Mouse (Mus musculus) heart, adult 9 months (tissue): Measurements from ENCODE around the gene Enpep.

Experiments
- DNase-seq, 2 experiments: peaks; one replicate each; pipeline ENCODE4 v3.0.0; 2022; ENCODE audit warnings: low spot score in 2 of 2

The Enpep gene

GRCm38 (mm10) chr3:129250997-129251396, 81.5 kb downstream of the Enpep start:
- no peak for DNase-seq

GRCm38 (mm10) chr3:129238664-129239258, 93.8 kb downstream of the Enpep start:
- no peak for DNase-seq

DNA sequence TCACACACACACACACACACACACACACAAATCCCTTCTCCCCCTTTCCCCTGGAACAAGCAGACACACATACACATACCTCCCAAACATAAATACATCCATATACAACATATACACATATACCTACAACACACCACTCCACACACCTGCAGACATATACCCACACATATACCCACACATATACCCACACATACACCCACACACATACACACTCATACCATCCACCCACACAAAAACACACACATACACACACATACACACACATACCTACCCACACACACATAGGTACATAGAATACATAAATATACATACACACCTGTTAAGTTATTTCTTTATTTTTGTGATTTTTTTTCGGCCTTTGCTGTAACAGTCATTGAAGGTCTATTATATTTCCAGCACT, 94.5 kb downstream of the Enpep start:
- DNase-seq: no peak

- DNase-seq: no peak
These were observed 105.2 kb downstream of the Enpep start for GRCm38 (mm10) chr3:129227331-129227730.

- no peak for DNase-seq
These were observed 105.8 kb downstream of the Enpep start for GRCm38 (mm10) chr3:129226681-129227080.

- DNase-seq: no peak
These were observed 106.8 kb downstream of the Enpep start for GRCm38 (mm10) chr3:129225577-129226289.

DNA sequence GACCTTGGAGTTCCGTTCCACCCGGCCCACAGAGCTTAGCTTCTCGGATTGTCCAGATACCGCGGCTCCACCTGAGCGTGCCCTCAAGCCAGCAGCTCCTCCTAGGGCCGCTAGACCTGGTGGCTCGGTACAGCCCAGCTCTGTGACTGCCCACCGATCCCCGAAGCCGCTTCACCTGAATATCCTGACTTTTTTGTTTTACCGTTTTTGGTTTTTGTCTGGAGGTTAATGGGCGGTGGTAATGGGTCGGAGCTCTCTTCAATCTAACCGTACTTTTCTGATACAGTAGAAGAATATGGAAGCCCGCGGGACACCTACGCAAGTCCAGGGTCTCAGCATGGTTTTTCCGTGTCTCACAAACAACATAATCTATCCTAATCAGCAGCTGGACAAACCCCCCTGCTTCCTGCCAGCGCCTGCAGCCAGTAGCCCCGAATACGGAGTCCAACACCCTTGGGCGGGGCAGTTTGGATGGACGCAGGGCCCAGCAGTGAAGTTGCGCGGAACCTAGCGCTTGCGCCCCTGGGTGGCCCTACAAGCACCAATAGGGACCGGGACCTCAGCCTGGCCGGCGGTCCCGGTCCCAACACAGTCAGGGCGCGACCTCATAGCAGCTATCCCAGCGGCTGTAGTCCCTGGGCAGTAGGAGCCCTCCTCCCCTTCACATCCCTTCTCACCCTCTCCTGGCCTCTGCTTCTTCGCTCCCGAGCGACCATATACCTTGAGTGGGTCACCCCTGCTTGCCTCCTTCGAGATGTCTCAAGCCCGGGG, 107.5 kb downstream of the Enpep start:
- no peak for DNase-seq

DNA sequence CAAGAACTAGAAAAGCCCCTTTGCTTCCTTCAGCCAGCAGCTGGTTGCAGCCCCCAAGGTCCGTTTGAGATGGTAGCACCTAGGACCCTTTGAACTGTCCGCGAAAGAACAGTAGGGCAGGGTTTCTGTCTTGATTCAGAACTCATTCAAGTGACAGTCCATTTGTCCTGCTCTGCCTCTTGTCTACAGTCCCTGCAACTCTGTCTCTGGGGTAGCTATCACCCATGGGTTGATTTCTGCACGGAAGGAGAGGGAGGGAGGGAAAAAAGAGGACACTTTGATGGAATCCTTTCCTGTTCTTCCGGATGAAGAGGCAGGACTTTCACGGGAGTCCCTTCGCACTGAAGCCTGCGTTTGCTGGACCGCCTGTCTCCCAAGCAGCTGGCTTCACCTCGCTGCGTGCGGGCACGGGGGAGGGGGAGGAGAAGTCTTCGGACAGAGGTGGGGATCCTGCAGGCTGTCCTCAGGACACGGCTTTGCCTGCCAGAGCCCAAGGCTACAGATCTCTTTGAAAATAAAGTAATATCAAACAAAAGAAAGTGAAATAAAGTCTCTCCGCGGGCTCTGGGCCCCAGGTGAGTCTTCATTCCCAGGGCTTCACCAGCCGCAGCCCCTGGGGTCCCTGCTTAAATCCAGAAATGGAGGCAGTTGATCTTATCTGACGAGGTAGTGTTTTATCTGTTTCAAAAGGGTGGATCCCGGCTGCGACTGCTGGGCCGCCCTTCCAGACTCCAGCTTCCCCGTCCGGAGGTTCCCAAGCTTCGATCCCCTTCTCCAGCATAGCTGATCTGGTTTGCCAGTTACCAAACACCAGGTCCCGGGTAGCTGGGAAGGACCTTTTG, 108.3 kb downstream of the Enpep start:
- DNase-seq: no peak

DNA sequence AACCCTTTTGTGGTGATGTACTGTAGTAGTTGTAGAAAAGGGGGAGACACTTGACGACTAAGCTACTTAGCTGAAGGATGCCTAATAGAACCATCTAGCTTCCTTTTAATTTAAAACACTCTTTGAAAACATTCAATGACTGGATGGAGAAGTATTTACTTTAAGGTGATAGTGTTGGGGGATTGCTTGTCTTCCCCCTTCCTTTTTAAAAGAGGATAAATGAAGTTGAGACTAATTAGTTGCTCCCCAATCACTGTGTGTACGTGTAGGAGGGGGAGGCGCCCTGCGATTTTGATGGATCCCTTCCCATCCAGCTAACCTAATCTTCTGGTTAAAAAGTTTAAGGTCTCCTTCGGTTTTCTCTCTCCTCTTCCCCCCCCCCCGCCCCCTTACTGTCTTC, 109.1 kb downstream of the Enpep start:
- no peak for DNase-seq

DNA sequence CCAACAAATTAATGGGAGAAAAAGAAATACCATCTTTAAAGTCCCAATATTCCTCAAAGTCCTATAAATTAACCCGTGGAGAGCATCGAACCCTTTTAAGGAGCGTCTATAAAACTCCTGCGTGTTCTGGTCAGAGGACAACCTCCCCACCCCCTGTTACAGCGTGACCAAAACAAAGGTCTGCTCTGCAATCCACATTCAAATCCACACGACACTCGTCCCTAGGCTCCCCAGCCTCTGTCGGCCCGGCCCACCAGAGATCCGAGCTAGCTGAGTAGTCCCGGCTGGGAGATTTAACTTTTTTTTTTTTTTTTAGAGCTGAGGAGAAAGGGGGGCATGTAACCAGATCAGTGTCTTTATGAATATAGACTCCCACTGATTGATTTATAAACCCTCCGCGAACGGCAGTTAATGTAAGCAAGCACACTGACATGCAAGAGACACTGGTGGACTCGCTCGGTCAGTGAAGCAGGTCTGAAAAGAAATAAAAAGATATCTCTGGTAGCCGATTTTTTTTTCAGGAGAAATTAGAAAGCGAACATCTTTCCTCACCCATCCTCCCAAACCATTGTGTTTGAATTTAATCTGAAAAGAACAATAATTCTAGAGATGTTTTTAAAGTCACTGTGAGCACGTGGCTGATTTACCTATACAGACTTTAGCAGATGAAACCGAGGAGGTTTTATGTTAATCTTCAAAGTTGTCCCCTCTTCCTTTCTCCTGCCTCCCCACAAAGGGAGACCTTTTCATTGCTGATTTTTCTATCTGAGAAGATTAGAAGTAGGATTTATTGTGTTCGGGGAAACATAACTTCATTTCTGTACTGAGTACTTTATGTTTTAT, 109.9 kb downstream of the Enpep start:
- DNase-seq: no peak

DNA sequence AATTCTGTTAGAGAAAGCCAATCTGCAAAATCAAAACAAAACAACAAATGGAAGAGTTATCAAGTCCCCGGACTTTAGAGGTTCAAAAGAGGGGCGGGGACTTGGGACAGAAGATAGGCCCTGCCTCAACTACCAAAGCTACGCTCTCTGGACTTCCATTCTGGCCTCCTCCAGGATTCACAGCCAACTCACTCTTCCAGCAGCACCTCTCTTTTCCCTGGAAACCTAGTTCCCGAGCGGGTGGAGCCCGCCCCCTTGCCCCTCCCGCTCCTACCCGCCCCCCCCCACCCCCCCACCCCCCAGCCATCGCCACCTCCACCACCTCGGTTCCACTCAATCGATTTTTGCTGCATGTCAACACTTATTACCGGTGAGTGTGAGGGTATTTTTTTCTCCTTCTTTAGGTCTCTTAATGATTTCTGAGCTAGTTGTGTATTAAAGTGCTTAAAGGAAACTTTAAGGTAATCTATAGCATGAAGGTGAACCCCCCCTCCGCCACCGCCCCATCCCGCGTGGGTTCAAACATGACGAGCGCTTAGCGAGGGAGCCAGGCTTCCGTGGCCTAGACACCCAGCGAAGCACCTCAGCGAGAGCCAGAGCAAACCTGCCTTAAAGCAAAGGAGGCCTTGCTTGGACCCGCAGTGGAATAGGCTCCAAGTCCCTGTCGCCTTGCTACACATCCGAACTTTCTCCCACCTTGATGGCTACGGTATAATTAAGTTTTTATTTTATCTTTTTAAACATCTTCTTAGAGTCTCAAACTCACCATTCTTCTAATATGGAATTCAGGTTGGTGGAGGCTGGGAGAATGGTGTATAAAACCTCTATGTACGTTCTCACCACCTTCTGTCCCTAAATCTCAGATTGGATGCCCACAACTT, 110.9 kb downstream of the Enpep start:
- no peak for DNase-seq

DNA sequence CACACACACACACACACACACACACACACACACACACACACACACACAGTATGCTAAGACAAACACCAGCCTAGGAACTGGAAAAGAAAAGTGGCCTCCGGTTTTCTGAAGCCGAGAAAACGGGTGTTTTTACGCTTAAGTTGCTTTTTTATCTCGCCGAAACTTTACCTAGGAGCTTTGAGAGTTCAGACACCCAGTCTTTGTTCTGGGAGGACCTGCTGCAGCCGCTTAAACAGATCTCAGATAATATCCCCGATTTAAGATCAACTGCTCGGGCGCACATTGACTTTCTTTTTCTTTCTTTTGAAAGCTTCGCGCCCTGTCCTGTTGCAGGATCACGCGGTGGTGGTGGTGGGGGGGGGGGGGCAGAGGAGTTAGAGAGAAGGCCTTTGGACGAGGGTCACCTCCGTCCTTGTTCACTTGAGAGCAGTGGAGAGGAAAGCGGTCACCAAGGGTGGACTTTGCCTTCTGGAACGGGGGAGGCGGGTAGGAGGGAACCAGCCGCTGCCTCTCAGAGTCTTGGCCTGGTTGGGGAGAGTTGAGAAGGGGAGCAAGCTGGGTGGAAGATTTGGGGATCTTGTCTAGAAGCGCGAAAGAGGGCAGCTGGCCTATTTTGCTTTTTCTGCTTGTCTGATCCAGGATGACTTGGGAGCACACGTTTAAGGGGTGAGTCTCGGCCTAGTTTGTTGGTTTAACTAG, 111.7 kb downstream of the Enpep start:
- DNase-seq: no peak

GRCm38 (mm10) chr3:129220086-129220670, 112.3 kb downstream of the Enpep start:
- DNase-seq: no peak
